7 mouse cellular contexts compared by ENCODE assay signal in the genomic region with DNA sequence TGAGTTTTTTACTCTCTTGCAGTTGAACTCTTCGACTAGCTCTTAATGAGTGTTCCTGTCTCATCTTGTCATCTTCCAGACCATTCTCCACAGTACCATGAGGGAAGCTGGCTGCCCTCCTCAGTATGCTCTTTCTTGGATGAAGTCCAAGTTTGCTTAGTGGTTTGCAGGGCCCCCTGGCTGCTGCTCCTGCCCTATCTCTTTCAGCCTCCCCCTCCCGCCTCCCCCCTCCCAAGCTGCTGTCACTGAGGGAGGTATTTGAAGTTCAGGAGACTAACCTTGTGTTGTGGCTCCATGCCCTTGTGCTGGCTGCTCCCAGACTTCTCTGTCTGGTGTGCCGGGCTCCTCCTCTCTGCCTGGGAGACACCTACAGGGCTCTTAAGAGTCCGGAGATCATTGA. TPM values are rescaled to one million over a fixed set of nuclear protein-coding genes. Genes with fewer than 3 reads are reported as not detected.
DNase-seq lines count a peak whose midpoint lies in the region; ATAC-seq and TF ChIP-seq lines count a peak whose summit lies in the region.

No protein-coding gene starts in this region.

- no peaks in the 10 kb centered on the region for H3K36me3 ChIP-seq in kidney, postnatal 0 days (ENCODE audit: insufficient read depth, low read length)
- no peaks in the 10 kb centered on the region for H3K36me3 ChIP-seq in kidney, embryonic 15.5 days
- H3K36me3 ChIP-seq in hindbrain, embryonic 13.5 days = no peaks in the 10 kb centered on the region

- H3K4me2 ChIP-seq in kidney, postnatal 0 days (ENCODE audit: low read length) = no peak overlapping the region
- no peak overlapping the region for H3K4me2 ChIP-seq in kidney, embryonic 15.5 days
- no peak overlapping the region for H3K4me2 ChIP-seq in hindbrain, embryonic 13.5 days

- H3K27me3 ChIP-seq in kidney, postnatal 0 days (ENCODE audit: insufficient read depth, low read length) = no peaks in the 10 kb centered on the region
- no peaks in the 10 kb centered on the region for H3K27me3 ChIP-seq in kidney, embryonic 15.5 days
- peaks cover 27% of the 10 kb centered on the region for H3K27me3 ChIP-seq in hindbrain, embryonic 13.5 days

- no peak overlapping the region for H3K9ac ChIP-seq in kidney, postnatal 0 days (ENCODE audit: low read depth, low read length)
- H3K9ac ChIP-seq in kidney, embryonic 15.5 days = no peak overlapping the region
- no peak overlapping the region for H3K9ac ChIP-seq in hindbrain, embryonic 13.5 days

- no peak for ATAC-seq in kidney, postnatal 0 days (replicated peaks; ENCODE audit: low FRiP score, low read depth)
- ATAC-seq in kidney, embryonic 15.5 days (replicated peaks; ENCODE audit: low FRiP score) = no peak
- peak; percentile 65 for ATAC-seq in megakaryocyte progenitor cell, adult 5-6 weeks (replicated peaks; ENCODE audit: poor library complexity)
- ATAC-seq in hindbrain, embryonic 13.5 days (ENCODE audit: low FRiP score) = no peak

- H3K9me3 ChIP-seq in kidney, postnatal 0 days (replicated peaks; ENCODE audit: low read length) = no peaks in the 10 kb centered on the region
- H3K9me3 ChIP-seq in kidney, embryonic 15.5 days (replicated peaks) = no peaks in the 10 kb centered on the region
- no peaks in the 10 kb centered on the region for H3K9me3 ChIP-seq in hindbrain, embryonic 13.5 days

- H3K4me3 ChIP-seq in kidney, postnatal 0 days (replicated peaks; ENCODE audit: low read depth, low read length) = no peak overlapping the region
- no peak overlapping the region for H3K4me3 ChIP-seq in kidney, embryonic 15.5 days (replicated peaks)
- no peak overlapping the region for H3K4me3 ChIP-seq in hindbrain, embryonic 13.5 days

- H3K4me1 ChIP-seq in kidney, postnatal 0 days (replicated peaks; ENCODE audit: insufficient read depth, low read length) = no peaks in the 10 kb centered on the region
- peaks cover 19% of the 10 kb centered on the region for H3K4me1 ChIP-seq in kidney, embryonic 15.5 days
- H3K4me1 ChIP-seq in hindbrain, embryonic 13.5 days (replicated peaks) = peaks cover 15% of the 10 kb centered on the region

- no peak for DNase-seq in kidney, postnatal 0 days (ENCODE audit: low spot score)
- DNase-seq in ES-CJ7 (ENCODE audit: low read depth, low spot score) = peak; percentile 55
- peak; percentile 51 for DNase-seq in ZHBTc4 (ENCODE audit: low read depth, low spot score)
- no peak for DNase-seq in layer of hippocampus, adult 9-11 months

- TF ChIP-seq CTCF in kidney, postnatal 0 days (IDR thresholded peaks at IDR 0.05; ENCODE audit: low read depth) = peak; percentile 36; the same call in 1 of the 2 replicates

- H3K27ac ChIP-seq in kidney, postnatal 0 days = no peak overlapping the region
- no peak overlapping the region for H3K27ac ChIP-seq in kidney, embryonic 15.5 days
- H3K27ac ChIP-seq in hindbrain, embryonic 13.5 days = no peak overlapping the region

- WGBS in kidney, postnatal 0 days = 34% methylated on average over 4 of the region's 4 CpGs
- WGBS in kidney, embryonic 15.5 days = 36% methylated on average over 4 of the region's 4 CpGs
- WGBS in hindbrain, embryonic 13.5 days = 54% methylated on average over 4 of the region's 4 CpGs

RNA-seq across cellular contexts. Expression of a gene that starts 43.2 kb away (rescaled TPM):
- 9.0 and 10.4 TPM in 2 replicates for polyA plus RNA-seq in kidney, postnatal 0 days (2015; fragmentation: Nextera tagmentation; extraction: Ambion mirVana)
- polyA plus RNA-seq in kidney, embryonic 15.5 days (2015; fragmentation: Nextera tagmentation; extraction: Ambion mirVana) = 14.3 and 14.5 TPM in 2 replicates
- 58.0 and 62.9 TPM in 2 replicates for total RNA-seq in megakaryocyte progenitor cell, adult 5-6 weeks (2015)
- 14.7 and 19.4 TPM in 2 replicates for total RNA-seq in megakaryocyte progenitor cell, adult 5-6 weeks (2017)
- polyA plus RNA-seq in hindbrain, embryonic 13.5 days (2015; fragmentation: Nextera tagmentation; extraction: Ambion mirVana) = 2.5 and 3.2 TPM in 2 replicates

Comparison
In these comparisons a context has a peak if more than half of its experiments do, and no peak if none do; other contexts are left out.
1. DNase-seq: peak in ES-CJ7 (single experiment) and ZHBTc4 (single experiment); none in kidney, postnatal 0 days (single experiment) and layer of hippocampus, adult 9-11 months (single experiment).